Mouse (Mus musculus) kidney, postnatal 0 days (tissue): Measurements from ENCODE around the gene Gja3. TPM values are rescaled to one million over a fixed set of nuclear protein-coding genes. Genes with fewer than 3 reads are reported as not detected.
"Not testable (repeated sequence)": the region's sequence is repeated elsewhere in the genome, so short reads cannot be mapped to it uniquely, and the experiment has no call there.

ENCODE experiments used
- ATAC-seq: fragments of 200-750 bp; cut with Nextera tagmentation; replicated peaks from 2 replicates; pipeline ENCODE4 v1.8.0; 2017; ENCODE audit warnings: low read depth, moderate number of reproducible peaks, moderate TSS enrichment, moderate library complexity; ENCODE audit not compliant: low FRiP score
- DNase-seq: peaks from one replicate; pipeline ENCODE4 v3.0.0-alpha.2; 2016; ENCODE audit warnings: low spot score
- H3K27ac ChIP-seq: fragments of 300-500 bp; sonication (generic); 2 replicates; pipeline ENCODE4 v1.5.1; 2014; ENCODE audit warnings: mild to moderate bottlenecking
- H3K27me3 ChIP-seq: fragments of 300-500 bp; sonication (generic); 2 replicates; pipeline ENCODE4 v1.6.1; 2014; ENCODE audit warnings: low read length, mixed read lengths; ENCODE audit not compliant: insufficient read depth
- H3K36me3 ChIP-seq: fragments of 300-500 bp; sonication (generic); 2 replicates; pipeline ENCODE4 v1.6.1; 2014; ENCODE audit warnings: low read length, mixed read lengths; ENCODE audit not compliant: insufficient read depth
- H3K4me1 ChIP-seq: fragments of 300-500 bp; sonication (generic); replicated peaks from 2 replicates; pipeline ENCODE4 v1.6.1; 2014; ENCODE audit warnings: antibody characterized with exemption, low read length, mixed read lengths; ENCODE audit not compliant: insufficient read depth
- H3K4me2 ChIP-seq: fragments of 300-500 bp; sonication (generic); 2 replicates; pipeline ENCODE4 v1.6.1; 2014; ENCODE audit warnings: mild to moderate bottlenecking, low read length, moderate library complexity, mixed read lengths
- H3K4me3 ChIP-seq: fragments of 300-500 bp; sonication (generic); replicated peaks from 2 replicates; pipeline ENCODE4 v1.5.1; 2014; ENCODE audit warnings: low read depth, low read length
- H3K9ac ChIP-seq: fragments of 300-500 bp; sonication (generic); 2 replicates; pipeline ENCODE4 v1.6.1; 2014; ENCODE audit warnings: low read depth, low read length
- H3K9me3 ChIP-seq: fragments of 300-500 bp; sonication (generic); replicated peaks from 2 replicates; pipeline ENCODE4 v1.6.1; 2016; ENCODE audit warnings: low read length, inconsistent platforms, mixed read lengths
- CTCF ChIP-seq: IDR thresholded peaks from 2 replicates; pipeline ENCODE4 v1.5.1; 2016; ENCODE audit warnings: antibody characterized with exemption, low read depth, mild to moderate bottlenecking, moderate library complexity
- WGBS: fragments of 180-500 bp; shearing (Covaris S2); extraction: QIAGEN DNeasy Blood & Tissue Kit; methylation state at CpG from one replicate; pipeline ENCODE4 v1.1.7; 2014; 5-methylcytosine and 5-hydroxymethylcytosine counted together
- polyA plus RNA-seq: library from polyadenylated mRNA; unstranded; fragments of >200 nt; fragmentation: Nextera tagmentation; extraction: Ambion mirVana; gene quantifications from 2 replicates; pipeline ENCODE4 v1.2.1, GENCODE M21; 2015

Gja3 gene
- polyA plus RNA-seq, 1 experiment from 2014 or later, result 10.3 TPM

- Histone ChIP-seq H3K27ac (no peak overlapping the region), H3K9ac (no peak overlapping the region), H3K9me3 (no peaks in the 10 kb centered on the region), H3K4me2 (no peak overlapping the region), H3K27me3 (no peaks in the 10 kb centered on the region), H3K36me3 (no peaks in the 10 kb centered on the region), H3K4me3 (no peak overlapping the region), H3K4me1 (0 out of 2 replicates have a peak, but pooled peaks cover 4% of the 10 kb centered on the region)
- no peak for TF ChIP-seq CTCF
- ATAC-seq (no peak), DNase-seq (no peak)
- WGBS, result 100% methylated on average over 1 of the region's 1 CpGs
Observed at GRCm38 (mm10) chr14:57082863-57083262, 25.0 kb upstream of the Gja3 start.

- Histone ChIP-seq H3K9ac (no peak overlapping the region), H3K4me3 (no peak overlapping the region), H3K9me3 (no peaks in the 10 kb centered on the region), H3K4me1 (no peaks in the 10 kb centered on the region), H3K36me3 (no peaks in the 10 kb centered on the region), H3K27me3 (no peaks in the 10 kb centered on the region), H3K4me2 (no peak overlapping the region), H3K27ac (no peak overlapping the region)
- peak; percentile 57 for TF ChIP-seq CTCF
- DNase-seq, result no peak
- ATAC-seq, result no peak
- 81% methylated on average over 6 of the region's 6 CpGs for WGBS
Observed at GRCm38 (mm10) chr14:57075537-57075936, 17.6 kb upstream of the Gja3 start.

- not testable (repeated sequence) for ATAC-seq, H3K27ac ChIP-seq, H3K36me3 ChIP-seq, DNase-seq, H3K9ac ChIP-seq, H3K4me1 ChIP-seq, H3K27me3 ChIP-seq, H3K9me3 ChIP-seq, H3K4me3 ChIP-seq, H3K4me2 ChIP-seq
- peak; percentile 67 for TF ChIP-seq CTCF
- WGBS, result 2% methylated on average over 2 of the region's 2 CpGs
Observed at GRCm38 (mm10) chr14:57069906-57070305, 12.0 kb upstream of the Gja3 start.

GRCm38 (mm10) chr14:57066053-57066452 is 8.2 kb upstream of the Gja3 start:
- ATAC-seq, result no peak
- no peak for DNase-seq

GRCm38 (mm10) chr14:57060052-57060451 is 2.2 kb upstream of the Gja3 start:
- peak; percentile 81 for TF ChIP-seq CTCF
- not testable (repeated sequence) for H3K4me3 ChIP-seq, H3K4me1 ChIP-seq, H3K9ac ChIP-seq, ATAC-seq, H3K36me3 ChIP-seq, H3K27ac ChIP-seq, H3K9me3 ChIP-seq, H3K4me2 ChIP-seq
- WGBS, result 0% methylated on average over 1 of the region's 1 CpGs
- H3K27me3 ChIP-seq, result peaks cover 23% of the 10 kb centered on the region
- peak; percentile 64 for DNase-seq

More at GRCm38 (mm10) chr14:57066053-57066452, 8.2 kb upstream of the Gja3 start:
- no peak overlapping the region for H3K4me3 ChIP-seq
- no peaks in the 10 kb centered on the region for H3K4me1 ChIP-seq
- H3K4me2 ChIP-seq, result no peak overlapping the region
- no peaks in the 10 kb centered on the region for H3K36me3 ChIP-seq
- no peak overlapping the region for H3K9ac ChIP-seq
- no peaks in the 10 kb centered on the region for H3K27me3 ChIP-seq
- H3K27ac ChIP-seq, result no peak overlapping the region
- no peaks in the 10 kb centered on the region for H3K9me3 ChIP-seq
- no peak for TF ChIP-seq CTCF

- no peak for TF ChIP-seq CTCF
- Histone ChIP-seq H3K4me1 (peaks cover 5% of the 10 kb centered on the region), H3K9me3 (no peaks in the 10 kb centered on the region), H3K4me2 (peak overlapping the region; percentile 92), H3K9ac (peak overlapping the region; percentile 42; the same call in 1 of the 2 replicates), H3K27ac (0 out of 2 replicates have a peak overlapping the region, but pooled peaks have one; percentile 6), H3K36me3 (no peaks in the 10 kb centered on the region), H3K27me3 (peaks cover 29% of the 10 kb centered on the region), H3K4me3 (peak overlapping the region; percentile 51)
- ATAC-seq (no peak), DNase-seq (no peak)
- 3% methylated on average over 19 of the region's 19 CpGs for WGBS
Observed at GRCm38 (mm10) chr14:57057204-57057562, 717 bp downstream of the Gja3 start.

GRCm38 (mm10) chr14:57052713-57053112 is 5.2 kb downstream of the Gja3 start:
- no peak overlapping the region for H3K9ac ChIP-seq
- H3K9me3 ChIP-seq, result no peaks in the 10 kb centered on the region
- H3K27ac ChIP-seq, result no peak overlapping the region
- H3K36me3 ChIP-seq, result no peaks in the 10 kb centered on the region
- H3K4me2 ChIP-seq, result no peak overlapping the region
- H3K4me3 ChIP-seq, result no peak overlapping the region
- 60% methylated on average over 6 of the region's 6 CpGs for WGBS
- peaks cover 12% of the 10 kb centered on the region for H3K27me3 ChIP-seq
- DNase-seq (no peak), ATAC-seq (no peak)
- H3K4me1 ChIP-seq, result peaks cover under 1% of the 10 kb centered on the region; the same call in 1 of the 2 replicates
- TF ChIP-seq CTCF, result no peak
